Mouse (Mus musculus): ENCODE measurements around the gene Cyp2c39. TPM values are rescaled to one million over a fixed set of nuclear protein-coding genes. Genes with fewer than 3 reads are reported as not detected.
"Not testable (repeated sequence)": the region's sequence is repeated elsewhere in the genome, so short reads cannot be mapped to it uniquely, and the experiment has no call there.

The Cyp2c39 gene
- not detected for total RNA-seq (2021)
- long read RNA-seq, experiment 1 = 0 reads
- long read RNA-seq, experiment 2 = 0 reads

DNA sequence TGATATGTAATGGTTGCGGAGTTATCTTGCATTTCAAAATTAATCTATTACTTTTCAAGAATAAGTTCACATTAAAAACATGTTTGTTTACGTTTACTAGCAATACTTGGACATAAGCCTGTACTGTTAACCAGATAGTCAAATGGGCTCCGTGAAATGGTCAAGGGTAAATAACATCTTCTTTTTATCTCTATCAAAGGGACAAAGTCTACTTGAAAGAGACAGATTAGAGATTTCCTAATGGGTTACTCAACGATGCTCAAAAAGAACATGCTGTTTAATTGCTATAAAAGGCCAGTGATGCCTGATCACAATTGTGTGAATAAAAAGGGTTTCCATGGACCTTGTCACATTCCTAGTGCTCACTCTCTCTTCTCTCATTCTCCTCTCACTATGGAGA lies at the start of gene Cyp2c39:
Gene Cyp2c39 (plus strand): TSS at position 329 of the 400 bp plus-strand sequence.
- DNase-seq (ENCODE audit: low spot score in 2 of 2) = no peak

- DNase-seq (ENCODE audit: low spot score in 2 of 2) = no peak
These were observed 47.7 kb upstream of the Cyp2c39 start, which contains the start of gene Cyp2c38 for GRCm38 (mm10) chr19:39462941-39463340. Cyp2c38 (minus strand) TSS chr19:39463075.

GRCm38 (mm10) chr19:39463923-39464322 lies 46.7 kb upstream of the Cyp2c39 start:
- no peak for DNase-seq (ENCODE audit: low spot score in 2 of 2)

DNA sequence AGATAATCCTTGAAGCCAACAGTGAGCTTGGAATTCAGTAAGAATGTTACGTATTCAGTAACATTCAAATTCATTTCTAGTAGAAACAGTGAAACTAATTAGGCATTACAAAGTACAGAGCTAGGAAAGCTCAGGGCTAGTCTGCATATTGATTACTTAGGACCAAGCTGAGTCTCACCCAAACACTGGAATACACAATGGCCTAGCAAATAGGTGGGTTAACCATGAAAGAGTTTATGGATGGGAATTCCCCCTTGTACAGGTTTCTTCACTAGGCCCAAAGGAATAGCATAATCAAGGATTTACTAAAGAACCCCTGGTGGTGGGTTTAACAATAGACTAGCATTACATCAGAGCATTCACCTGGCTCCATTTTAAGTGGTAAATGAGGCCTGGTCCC lies 26.7 kb upstream of the Cyp2c39 start:
- DNase-seq (ENCODE audit: low spot score in 2 of 2) = not testable (repeated sequence)

- no peak for DNase-seq (ENCODE audit: low spot score in 2 of 2)
These were observed 4.3 kb upstream of the Cyp2c39 start for GRCm38 (mm10) chr19:39506341-39506740.

- DNase-seq (ENCODE audit: low spot score in 2 of 2) = no peak
These were observed 1.1 kb upstream of the Cyp2c39 start for GRCm38 (mm10) chr19:39509533-39509932.

Other genes starting within 250 kb of the Cyp2c39 start
- not detected for gene Cyp2c29, start 241.5 kb upstream of the Cyp2c39 start, total RNA-seq (2021)
- gene Cyp2c38, start 47.8 kb upstream of the Cyp2c39 start, total RNA-seq (2021) = not detected
- not detected for gene Cyp2c67, start 138.2 kb downstream of the Cyp2c39 start, total RNA-seq (2021)
- gene Cyp2c68, start 230.2 kb downstream of the Cyp2c39 start, total RNA-seq (2021) = not detected

All from layer of hippocampus, postnatal 14 days (tissue).